Mouse (Mus musculus) inflammation-experienced regulatory T-cells, adult 6 months (primary cell): ENCODE results near the gene Trmu. TPM values are rescaled to one million over a fixed set of nuclear protein-coding genes. Genes with fewer than 3 reads are reported as not detected.
"Not testable (repeated sequence)": the region's sequence is repeated elsewhere in the genome, so short reads cannot be mapped to it uniquely, and the experiment has no call there.

ENCODE experiments used
- ATAC-seq: one replicate; pipeline ENCODE4 v1.8.0; 2017
- polyA plus RNA-seq, 3 experiments: library from polyadenylated mRNA; unstranded; fragments of 100-300 nt; shearing (Covaris generic); gene quantifications; one replicate each; pipeline ENCODE4 v1.2.1; 2017

The Trmu gene
- polyA plus RNA-seq: 10 to 100 TPM; 18.7 to 47.2 (median 39.6) TPM

- peak; percentile 89 for ATAC-seq
Measured at GRCm38 (mm10) chr15:85878848-85879497, at the start of gene Trmu. Trmu (plus strand) TSS chr15:85879312.

- no peak for ATAC-seq
Measured at GRCm38 (mm10) chr15:85829470-85829869, 49.6 kb upstream of the Trmu start.

- peak; percentile 94 for ATAC-seq
Measured at GRCm38 (mm10) chr15:85831954-85832590, 47.0 kb upstream of the Trmu start, which contains the start of gene Ttc38. Ttc38 (plus strand) TSS chr15:85832306.

- no peak for ATAC-seq
Measured at GRCm38 (mm10) chr15:85832599-85832998, 46.5 kb upstream of the Trmu start.

GRCm38 (mm10) chr15:85835335-85835734, 43.8 kb upstream of the Trmu start:
- no peak for ATAC-seq

GRCm38 (mm10) chr15:85836887-85837286, 42.2 kb upstream of the Trmu start:
- no peak for ATAC-seq

- no peak for ATAC-seq
Measured at GRCm38 (mm10) chr15:85840983-85841382, 38.1 kb upstream of the Trmu start.

- ATAC-seq: no peak
Measured at GRCm38 (mm10) chr15:85841796-85842360, 37.2 kb upstream of the Trmu start.

GRCm38 (mm10) chr15:85845071-85845470, 34.0 kb upstream of the Trmu start:
- ATAC-seq: no peak

GRCm38 (mm10) chr15:85851656-85852392, 27.3 kb upstream of the Trmu start:
- ATAC-seq: no peak

- peak; percentile 30 for ATAC-seq
Measured at GRCm38 (mm10) chr15:85858980-85859489, 20.1 kb upstream of the Trmu start.

- peak; percentile 100 for ATAC-seq
Measured at GRCm38 (mm10) chr15:85859490-85860031, 19.6 kb upstream of the Trmu start, which contains the start of gene Gtse1. Gtse1 (plus strand) TSS chr15:85859745.

- not testable (repeated sequence) for ATAC-seq
Measured at GRCm38 (mm10) chr15:85865913-85866312, 13.2 kb upstream of the Trmu start.

GRCm38 (mm10) chr15:85867696-85868095, 11.4 kb upstream of the Trmu start:
- peak; percentile 86 for ATAC-seq

GRCm38 (mm10) chr15:85877336-85877735, 1.8 kb upstream of the Trmu start:
- ATAC-seq: no peak

GRCm38 (mm10) chr15:85879498-85879895, 385 bp downstream of the Trmu start:
- ATAC-seq: peak; percentile 33

GRCm38 (mm10) chr15:85885606-85886005, 6.5 kb downstream of the Trmu start:
- no peak for ATAC-seq

- ATAC-seq: no peak
Measured at GRCm38 (mm10) chr15:85889235-85889634, 10.1 kb downstream of the Trmu start.

GRCm38 (mm10) chr15:85891971-85892370, 12.9 kb downstream of the Trmu start:
- ATAC-seq: no peak

GRCm38 (mm10) chr15:85892498-85893118, 13.5 kb downstream of the Trmu start:
- no peak for ATAC-seq

GRCm38 (mm10) chr15:85893871-85894270, 14.8 kb downstream of the Trmu start:
- ATAC-seq: no peak

- ATAC-seq: peak; percentile 73
Measured at GRCm38 (mm10) chr15:85896284-85896683, 17.2 kb downstream of the Trmu start.
